Mouse (Mus musculus): ENCODE results near the gene Vmp1. TPM values are rescaled to one million over a fixed set of nuclear protein-coding genes. Genes with fewer than 3 reads are reported as not detected.

The Vmp1 gene
- polyA plus RNA-seq (2012; rRNA removed): 133 and 136 TPM in 2 replicates

DNA sequence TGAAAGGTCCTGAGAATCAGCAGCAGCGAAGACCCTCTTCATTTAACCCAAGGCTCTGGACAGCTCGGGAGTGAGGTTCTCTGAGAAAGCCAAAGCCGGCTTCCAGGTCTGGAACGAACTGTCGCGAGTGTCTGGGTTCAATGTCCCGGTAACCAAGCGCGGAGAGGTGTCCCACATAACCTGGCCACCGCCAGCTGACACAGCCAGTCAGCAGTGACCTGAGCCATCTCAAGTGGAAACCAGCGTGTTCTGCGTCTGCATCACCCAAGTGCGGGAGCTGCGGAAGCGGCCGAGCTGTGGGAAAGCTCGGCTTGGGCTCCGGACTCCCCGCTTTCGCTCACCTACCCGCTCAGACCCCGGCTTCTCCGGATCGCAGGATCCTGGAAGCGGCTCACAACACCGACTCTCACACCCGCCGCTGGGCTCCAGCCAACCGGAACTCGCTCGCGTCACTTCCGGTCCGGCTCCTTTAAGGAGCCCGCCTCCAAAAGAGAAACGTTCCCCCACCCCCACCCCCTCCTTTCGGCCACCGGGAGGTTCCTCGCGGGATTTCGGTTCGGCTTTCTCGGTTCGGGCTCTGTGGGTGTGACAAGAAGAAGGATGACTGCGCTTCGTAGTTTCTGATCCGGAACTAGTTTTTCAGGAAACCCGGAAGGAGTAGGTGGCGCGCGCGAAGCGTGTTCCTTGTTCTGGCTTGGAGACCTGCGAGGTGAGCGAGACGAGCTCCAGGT is at the start of gene Vmp1, which contains the start of gene Ptrh2:
Vmp1 (minus strand) TSS at position 442 of the 731 bp plus-strand sequence.
Ptrh2 (plus strand) TSS at position 591 of the 731 bp plus-strand sequence.
- DNase-seq (ENCODE audit: low read depth): peak; percentile 79

DNA sequence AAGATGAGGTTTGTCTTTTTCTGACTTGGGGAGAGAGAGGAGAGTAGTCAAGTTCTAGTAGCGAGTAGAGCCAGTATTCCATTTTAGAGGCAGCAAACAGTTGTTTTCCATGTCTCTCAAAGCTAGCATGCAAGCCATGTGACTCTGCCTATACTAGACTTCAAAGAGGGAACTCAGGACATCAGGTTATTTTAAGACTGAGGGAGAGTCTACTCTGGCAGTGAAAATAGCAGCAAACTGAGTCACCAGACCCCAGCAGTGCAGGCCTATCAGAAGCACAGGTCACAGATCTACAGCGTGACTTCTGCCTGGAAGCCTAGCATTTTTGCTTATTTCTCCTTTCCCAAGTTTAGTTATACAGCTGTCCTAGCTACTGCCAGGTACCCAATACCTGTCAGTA is 47.8 kb upstream of the Vmp1 start:
- no peak for DNase-seq (ENCODE audit: low read depth)

GRCm38 (mm10) chr11:86725607-86726006 is 42.0 kb upstream of the Vmp1 start:
- DNase-seq (ENCODE audit: low read depth): no peak

DNA sequence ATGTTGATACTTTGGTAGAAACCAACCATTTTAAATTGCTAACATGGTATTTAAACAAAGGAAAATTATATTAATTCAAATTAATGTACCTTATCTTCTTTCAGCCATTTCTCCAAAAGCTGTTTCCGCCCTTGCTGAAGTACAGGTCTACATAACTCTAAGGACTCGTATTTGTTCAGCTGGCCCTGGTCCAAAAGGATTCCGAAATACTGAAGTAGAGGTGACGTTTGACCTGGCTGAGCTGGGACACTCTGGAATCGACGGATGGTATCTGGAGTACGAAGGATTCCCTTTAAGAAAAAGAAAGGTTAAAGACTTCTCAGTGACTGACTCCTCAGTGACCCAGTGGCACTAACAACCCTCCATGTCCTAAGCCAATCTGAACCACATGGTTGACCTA is 41.3 kb upstream of the Vmp1 start:
- DNase-seq (ENCODE audit: low read depth): no peak

DNA sequence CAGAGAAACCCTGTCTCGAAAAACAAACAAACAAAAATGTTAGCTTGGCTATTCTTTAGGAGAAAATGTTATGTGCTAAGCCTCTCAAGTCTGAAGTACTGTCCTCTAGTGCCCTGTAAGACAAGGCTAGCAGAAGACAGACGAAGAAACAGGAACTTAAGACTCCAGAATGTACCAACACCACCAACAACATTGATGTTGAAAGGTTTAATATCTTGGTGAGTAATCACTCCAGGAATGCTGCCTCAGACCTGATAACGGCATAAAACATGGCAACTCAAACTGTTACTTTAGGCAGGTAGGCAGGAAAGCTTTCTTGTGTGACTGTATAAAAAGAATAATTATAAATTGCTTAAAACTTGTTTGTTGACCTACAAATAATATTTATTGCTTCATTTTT is 40.4 kb upstream of the Vmp1 start:
- no peak for DNase-seq (ENCODE audit: low read depth)

- DNase-seq (ENCODE audit: low read depth): no peak
Observed at GRCm38 (mm10) chr11:86719390-86719789, 35.8 kb upstream of the Vmp1 start.

DNA sequence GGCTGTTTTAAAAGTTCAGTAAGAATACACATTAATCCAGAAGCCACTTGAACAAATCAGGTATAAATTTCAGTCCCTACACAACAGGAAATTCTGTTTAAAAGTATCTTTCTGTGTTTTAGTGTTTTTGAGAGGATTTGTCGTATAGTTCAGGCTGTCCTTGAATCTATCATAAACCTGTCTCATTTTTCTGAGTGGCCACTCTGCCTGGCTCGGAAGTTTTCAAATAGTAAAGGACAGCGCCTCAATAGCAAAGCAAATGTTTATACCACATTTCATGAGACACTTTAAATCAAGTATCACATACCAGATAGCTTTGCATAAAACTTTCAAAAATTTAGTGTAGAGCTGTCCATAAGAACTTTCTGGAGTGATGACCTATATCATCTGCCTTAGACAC is 34.7 kb upstream of the Vmp1 start:
- no peak for DNase-seq (ENCODE audit: low read depth)

DNA sequence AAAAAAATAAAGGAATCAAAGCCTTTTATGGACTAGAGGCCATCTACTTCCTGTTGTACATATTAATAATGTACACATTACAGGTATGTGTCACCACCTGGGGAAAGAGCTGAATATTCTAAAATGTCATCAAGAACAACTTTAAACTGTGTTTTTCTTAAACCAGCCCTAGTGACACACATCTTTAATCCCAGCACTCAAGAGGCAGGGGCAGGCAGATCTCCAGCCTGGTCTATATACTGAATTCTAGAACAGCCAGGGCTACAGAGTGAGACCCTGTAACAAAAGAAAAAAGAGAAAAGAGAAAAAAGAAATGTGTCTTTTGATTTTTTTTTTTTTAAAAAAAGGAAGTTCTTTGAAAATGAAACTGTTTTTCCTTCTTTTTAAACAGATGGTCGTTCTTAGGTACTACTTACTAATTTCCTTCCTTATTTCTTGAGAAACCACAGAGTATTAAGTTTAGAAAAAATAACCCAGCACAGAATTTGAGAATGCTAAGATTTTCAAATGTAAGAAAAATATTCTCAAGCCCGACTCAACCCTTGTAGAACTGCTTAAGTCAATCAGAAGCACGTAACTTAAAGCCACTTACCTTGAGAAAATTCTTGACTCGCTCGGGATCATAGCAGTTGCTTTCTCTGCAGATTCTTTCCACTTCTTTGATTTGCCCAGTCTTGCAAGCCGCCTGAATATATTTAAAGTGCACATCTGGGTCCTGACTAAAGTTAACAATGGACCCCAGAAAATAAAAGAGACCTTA is 33.9 kb upstream of the Vmp1 start:
- no peak for DNase-seq (ENCODE audit: low read depth)

DNA sequence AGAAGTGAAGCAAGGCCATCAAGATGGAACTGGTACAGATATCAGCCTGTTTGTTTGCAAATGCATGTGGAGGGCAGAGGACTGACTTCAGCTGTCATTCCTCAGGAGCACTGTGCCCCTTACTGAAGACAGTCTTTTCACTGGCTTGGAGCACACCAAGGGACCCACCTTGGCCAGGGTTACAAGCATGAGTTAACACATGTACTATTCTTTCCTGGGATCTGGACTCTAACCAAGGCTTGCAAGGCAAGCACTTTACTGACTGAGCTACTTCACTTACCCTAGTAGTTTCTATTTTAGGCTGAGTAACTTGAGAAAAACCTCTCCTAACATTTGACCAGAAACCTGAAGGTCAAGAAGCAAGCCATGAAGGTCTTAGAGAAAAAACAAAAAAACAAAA is 31.0 kb upstream of the Vmp1 start:
- no peak for DNase-seq (ENCODE audit: low read depth)

GRCm38 (mm10) chr11:86701151-86701550 is 17.5 kb upstream of the Vmp1 start:
- DNase-seq (ENCODE audit: low read depth): no peak

DNA sequence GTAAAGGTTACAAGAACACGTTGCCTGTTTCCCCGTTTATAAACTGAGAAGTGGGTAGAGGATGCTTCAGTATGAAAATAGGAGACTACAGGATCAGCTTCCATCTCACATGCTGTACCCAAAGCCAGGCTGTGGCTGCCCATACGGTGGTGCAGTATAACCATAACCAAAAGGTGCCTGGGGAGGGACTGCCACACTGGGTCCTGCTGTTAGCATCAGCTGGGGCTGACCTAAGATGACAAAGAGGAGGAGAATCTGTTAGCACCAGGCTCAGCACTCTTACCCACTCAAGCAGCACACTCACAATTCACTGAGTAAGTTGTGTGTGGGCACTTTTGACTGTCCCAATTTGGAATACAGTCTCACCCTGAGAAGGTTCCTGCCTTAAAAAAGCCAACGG is 11.8 kb upstream of the Vmp1 start:
- no peak for DNase-seq (ENCODE audit: low read depth)

DNA sequence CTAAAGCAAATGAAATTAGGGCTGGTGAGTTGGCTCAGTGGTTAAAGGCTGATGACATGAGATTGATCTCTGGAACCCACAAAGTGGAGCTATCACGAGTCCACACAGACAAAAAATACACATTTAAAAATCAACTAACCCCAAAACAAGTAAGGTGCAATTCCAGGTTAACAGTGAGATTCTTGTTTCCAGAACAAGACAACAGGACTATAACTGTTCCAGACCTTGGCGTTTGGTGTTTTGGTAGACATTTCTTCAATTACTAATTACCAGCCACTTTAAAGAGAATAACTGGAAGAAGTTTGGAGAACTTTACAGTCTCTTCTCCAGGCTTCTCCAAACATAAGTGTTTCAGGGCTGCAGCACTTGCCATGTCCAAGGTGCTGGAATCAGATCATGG is 8.9 kb upstream of the Vmp1 start:
- no peak for DNase-seq (ENCODE audit: low read depth)

DNA sequence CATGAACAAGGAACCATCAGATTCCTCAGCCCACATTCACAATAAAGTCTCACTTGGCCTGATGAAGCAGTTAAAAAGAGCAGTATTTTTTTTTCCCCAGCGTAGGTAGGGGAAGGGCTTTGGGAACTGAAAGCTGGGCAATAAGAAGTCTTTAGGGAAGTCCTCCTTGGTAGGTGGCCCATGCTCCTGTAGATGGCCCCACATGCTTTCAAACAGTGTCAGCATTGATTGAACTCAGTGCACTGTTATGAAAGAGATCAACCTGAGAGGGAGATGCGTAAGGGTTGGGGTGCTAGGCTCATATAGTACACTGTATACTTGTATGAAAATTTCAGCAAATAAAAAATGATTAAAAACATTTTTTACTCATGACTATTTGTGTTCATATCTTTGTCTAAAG is 8.3 kb upstream of the Vmp1 start:
- DNase-seq (ENCODE audit: low read depth): no peak

- no peak for DNase-seq (ENCODE audit: low read depth)
Observed at GRCm38 (mm10) chr11:86691482-86691881, 7.8 kb upstream of the Vmp1 start.

DNA sequence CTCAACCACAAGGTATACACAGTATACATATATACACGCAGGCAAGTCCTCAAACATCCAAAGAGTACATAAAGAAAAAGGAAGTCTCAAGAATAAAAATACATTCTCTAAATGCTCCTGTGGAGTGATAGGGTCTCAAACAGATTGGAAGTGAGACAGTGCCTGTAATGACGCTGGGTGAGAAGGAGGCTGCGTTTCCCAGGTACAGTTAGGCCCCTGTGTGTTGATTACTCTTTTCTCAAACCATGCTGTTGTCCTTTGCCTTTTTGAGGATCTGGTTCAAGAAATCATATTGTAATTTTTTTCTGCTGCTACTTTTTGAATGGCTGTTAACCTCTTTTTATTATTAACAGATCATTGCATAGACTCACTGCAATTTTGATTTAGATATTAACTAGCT is 6.7 kb upstream of the Vmp1 start:
- DNase-seq (ENCODE audit: low read depth): no peak

GRCm38 (mm10) chr11:86685366-86685765 is 1.7 kb upstream of the Vmp1 start:
- no peak for DNase-seq (ENCODE audit: low read depth)

DNA sequence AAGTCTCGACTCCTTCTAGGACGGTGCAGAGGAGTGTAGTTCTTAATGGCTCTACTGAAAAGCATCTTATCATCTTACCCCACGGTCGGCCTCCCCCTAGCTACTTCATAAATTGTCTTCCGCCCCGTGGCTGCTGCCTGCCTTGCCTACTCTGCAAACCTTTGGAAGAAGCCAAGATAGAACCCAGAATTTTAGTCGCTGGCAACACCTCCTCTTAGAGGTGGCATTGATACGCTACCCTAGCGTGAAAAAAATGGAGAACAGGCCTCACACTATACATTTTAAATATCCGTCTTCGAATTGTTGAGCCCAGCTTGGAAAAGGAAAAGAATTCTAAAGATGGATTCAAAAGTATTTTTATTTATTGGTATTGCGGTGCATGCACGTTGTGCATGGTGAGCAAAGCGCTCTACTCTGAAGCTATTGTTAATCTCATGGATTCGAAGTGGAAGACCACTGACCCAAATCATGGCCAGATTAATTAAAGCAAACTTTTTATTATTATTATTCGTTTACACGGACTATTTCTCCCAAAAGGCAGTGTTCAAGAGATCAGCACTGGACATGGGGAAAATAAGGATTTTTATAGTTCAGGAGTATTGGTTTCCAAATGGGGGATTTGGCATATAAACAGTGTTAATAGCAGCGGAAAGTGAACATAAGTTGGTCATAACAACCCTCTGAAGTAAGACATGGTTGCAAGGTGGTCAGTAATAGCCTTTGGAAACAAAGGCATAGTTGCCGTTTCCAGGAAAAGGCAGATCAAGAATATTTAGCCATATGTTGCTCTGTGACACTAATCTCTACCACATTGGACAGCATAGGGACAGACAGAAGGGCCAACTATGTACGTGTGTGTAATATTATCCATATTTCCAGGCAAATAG is 733 bp upstream of the Vmp1 start:
- DNase-seq (ENCODE audit: low read depth): no peak

GRCm38 (mm10) chr11:86682861-86683260 is 775 bp downstream of the Vmp1 start:
- DNase-seq (ENCODE audit: low read depth): no peak

GRCm38 (mm10) chr11:86681423-86681822 is 2.2 kb downstream of the Vmp1 start:
- DNase-seq (ENCODE audit: low read depth): no peak

- DNase-seq (ENCODE audit: low read depth): no peak
Observed at GRCm38 (mm10) chr11:86680729-86681128, 2.9 kb downstream of the Vmp1 start.

GRCm38 (mm10) chr11:86678957-86679356 is 4.7 kb downstream of the Vmp1 start:
- no peak for DNase-seq (ENCODE audit: low read depth)

DNA sequence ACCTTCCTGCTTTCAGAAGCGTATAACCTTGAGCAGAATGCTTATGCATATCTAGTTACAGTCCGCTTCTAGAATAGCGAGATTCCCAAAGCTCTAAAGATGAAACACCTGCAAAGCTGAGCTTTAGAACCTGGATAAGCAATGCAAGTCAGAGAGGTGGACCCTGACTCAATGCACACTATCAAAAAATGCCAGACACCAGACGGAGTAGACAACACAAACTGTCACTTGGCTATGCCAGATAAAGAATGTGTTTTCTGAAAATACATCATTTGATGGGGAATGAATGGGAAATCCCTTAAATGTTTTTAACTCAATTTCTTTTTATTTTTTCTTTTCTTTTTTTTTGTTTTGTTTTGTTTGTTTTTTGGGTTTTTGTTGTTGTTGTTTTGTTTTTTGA is 8.1 kb downstream of the Vmp1 start:
- no peak for DNase-seq (ENCODE audit: low read depth)
